Mouse (Mus musculus): Measurements from ENCODE around the gene Tmem131l. TPM values are rescaled to one million over a fixed set of nuclear protein-coding genes. Genes with fewer than 3 reads are reported as not detected.

Tmem131l gene
- total RNA-seq (2021): 10 to 100 TPM; 25.9 to 26.6 TPM
- polyA plus RNA-seq (2012; rRNA removed): 43.8 and 48.2 TPM in 2 replicates
- long read RNA-seq, full-length matches to known transcripts: 4 of 10 reads
- long read RNA-seq, partial matches to known transcripts: 2 of 10 reads
- long read RNA-seq, other reads (novel, unspliced or antisense): 4 of 10 reads

- peak; percentile 89 for DNase-seq
Measured at GRCm38 (mm10) chr3:84039646-84040475, at the start of gene Tmem131l. Gene Tmem131l (minus strand): TSS chr3:84040175.

GRCm38 (mm10) chr3:84086921-84087320 is 46.9 kb upstream of the Tmem131l start:
- no peak for DNase-seq

GRCm38 (mm10) chr3:84086337-84086736 is 46.4 kb upstream of the Tmem131l start:
- no peak for DNase-seq

- no peak for DNase-seq
Measured at GRCm38 (mm10) chr3:84085429-84085828, 45.5 kb upstream of the Tmem131l start.

GRCm38 (mm10) chr3:84081208-84081722 is 41.3 kb upstream of the Tmem131l start:
- no peak for DNase-seq

GRCm38 (mm10) chr3:84080074-84080473 is 40.1 kb upstream of the Tmem131l start:
- no peak for DNase-seq

- DNase-seq: no peak
Measured at GRCm38 (mm10) chr3:84077505-84077904, 37.5 kb upstream of the Tmem131l start.

GRCm38 (mm10) chr3:84076543-84077332 is 36.8 kb upstream of the Tmem131l start:
- no peak for DNase-seq

GRCm38 (mm10) chr3:84075516-84075915 is 35.5 kb upstream of the Tmem131l start:
- DNase-seq: no peak

GRCm38 (mm10) chr3:84074777-84075176 is 34.8 kb upstream of the Tmem131l start:
- no peak for DNase-seq

GRCm38 (mm10) chr3:84071641-84072040 is 31.7 kb upstream of the Tmem131l start:
- DNase-seq: no peak

GRCm38 (mm10) chr3:84070811-84071210 is 30.8 kb upstream of the Tmem131l start:
- no peak for DNase-seq

GRCm38 (mm10) chr3:84068831-84069709 is 29.1 kb upstream of the Tmem131l start:
- no peak for DNase-seq

GRCm38 (mm10) chr3:84065825-84066224 is 25.9 kb upstream of the Tmem131l start:
- no peak for DNase-seq

GRCm38 (mm10) chr3:84063369-84063914 is 23.5 kb upstream of the Tmem131l start:
- no peak for DNase-seq

GRCm38 (mm10) chr3:84061523-84062453 is 21.8 kb upstream of the Tmem131l start:
- DNase-seq: peak; percentile 67

- DNase-seq: no peak
Measured at GRCm38 (mm10) chr3:84060946-84061345, 21.0 kb upstream of the Tmem131l start.

GRCm38 (mm10) chr3:84060128-84060527 is 20.2 kb upstream of the Tmem131l start:
- DNase-seq: no peak

- no peak for DNase-seq
Measured at GRCm38 (mm10) chr3:84059676-84060075, 19.7 kb upstream of the Tmem131l start.

- DNase-seq: no peak
Measured at GRCm38 (mm10) chr3:84059261-84059660, 19.3 kb upstream of the Tmem131l start.
